Mouse (Mus musculus) brain, embryonic 14.5 days (tissue): ENCODE measurements at regions not wholly inside any gene's neighbourhood (a gene's known extent, or its start where the extent isn't known, plus 50 kb on each side); places are given as distances from the start of the nearest gene placed in this dataset.

ENCODE experiments used
- CTCF ChIP-seq: fragments of 200-500 bp; IDR thresholded peaks from 2 replicates; pipeline ENCODE4 v1.5.1; 2012; ENCODE audit warnings: inconsistent platforms, mild to moderate bottlenecking, moderate library complexity, borderline replicate concordance; ENCODE audit not compliant: insufficient read depth, insufficient read length; ENCODE audit errors: extremely low read depth
- POLR2A ChIP-seq: fragments of 200-500 bp; IDR thresholded peaks from 2 replicates; pipeline ENCODE4 v1.6.1; 2012; ENCODE audit warnings: mild to moderate bottlenecking, inconsistent platforms, borderline replicate concordance; ENCODE audit not compliant: poor library complexity, insufficient read depth, insufficient read length, severe bottlenecking; ENCODE audit errors: extremely low read depth

- no peak for TF ChIP-seq CTCF
- no peak for TF ChIP-seq POLR2A
Measured at GRCm38 (mm10) chr14:99475271-99475670, 176.8 kb downstream of the Klf5 start.
